Mouse (Mus musculus): ENCODE data around the gene Arsj. TPM values are rescaled to one million over a fixed set of nuclear protein-coding genes. Genes with fewer than 3 reads are reported as not detected.
A peak's percentile ranks its signal among the peaks of the same experiment; 100 is the strongest.

Gene Arsj
- total RNA-seq, 2 experiments from 2014 or later = 1.4 to 1.8 TPM

GRCm38 (mm10) chr3:126397985-126398630 lies 34.6 kb downstream of the Arsj start:
- DNase-seq = peak; percentile 24 to 31
- intact Hi-C loops (cut with DNase I) = no loop called here

GRCm38 (mm10) chr3:126400726-126401125 lies 37.2 kb downstream of the Arsj start:
- no peak for DNase-seq
- intact Hi-C loops (cut with DNase I) = no loop called here

GRCm38 (mm10) chr3:126402836-126403235 lies 39.4 kb downstream of the Arsj start:
- intact Hi-C loops (cut with DNase I) = loop anchor here (1.0 to 2.0 kb wide), 4 partner anchors 356 to 553 kb away; no protein-coding TSS in a partner anchor
- DNase-seq = peak; percentile 81 to 89

GRCm38 (mm10) chr3:126404199-126404598 lies 40.7 kb downstream of the Arsj start:
- intact Hi-C loops (cut with DNase I) = no loop called here
- DNase-seq = no peak

GRCm38 (mm10) chr3:126430524-126431064 lies 67.1 kb downstream of the Arsj start:
- DNase-seq = no peak
- intact Hi-C loops (cut with DNase I) = no loop called here

GRCm38 (mm10) chr3:126439331-126439730 lies 75.8 kb downstream of the Arsj start:
- DNase-seq = no peak
- intact Hi-C loops (cut with DNase I) = no loop called here

GRCm38 (mm10) chr3:126449058-126449457 lies 85.6 kb downstream of the Arsj start:
- intact Hi-C loops (cut with DNase I) = no loop called here
- no peak for DNase-seq

GRCm38 (mm10) chr3:126449515-126449914 lies 86.0 kb downstream of the Arsj start:
- intact Hi-C loops (cut with DNase I) = no loop called here
- no peak for DNase-seq

GRCm38 (mm10) chr3:126455787-126456482 lies 92.5 kb downstream of the Arsj start:
- intact Hi-C loops (cut with DNase I) = no loop called here
- no peak for DNase-seq

GRCm38 (mm10) chr3:126463119-126463815 lies 99.8 kb downstream of the Arsj start:
- DNase-seq = no peak
- intact Hi-C loops (cut with DNase I) = no loop called here

- DNase-seq = no peak
- intact Hi-C loops (cut with DNase I) = no loop called here
Observed at GRCm38 (mm10) chr3:126464262-126464661, 100.8 kb downstream of the Arsj start.

Other genes starting within 250 kb of the Arsj start
- gene Camk2d, start 232.6 kb downstream of the Arsj start, total RNA-seq (2021) = 100 to 1,000 TPM; 187 to 196 TPM